Mouse (Mus musculus) cortical plate, adult 2 months (tissue): ENCODE data around the gene Tpm4.

Experiments used
- CTCF ChIP-seq: fragments of 200-500 bp; IDR thresholded peaks from 2 replicates; pipeline ENCODE4 v1.5.1; 2011; ENCODE audit warnings: mild to moderate bottlenecking, control low read depth, low read length; ENCODE audit not compliant: insufficient read depth; ENCODE audit errors: extremely low read depth
- POLR2A ChIP-seq: fragments of 200-500 bp; IDR thresholded peaks from 2 replicates; pipeline ENCODE4 v1.6.1; 2011; ENCODE audit warnings: mild to moderate bottlenecking, low read length, control low read depth; ENCODE audit not compliant: insufficient read depth; ENCODE audit errors: extremely low read depth

DNA sequence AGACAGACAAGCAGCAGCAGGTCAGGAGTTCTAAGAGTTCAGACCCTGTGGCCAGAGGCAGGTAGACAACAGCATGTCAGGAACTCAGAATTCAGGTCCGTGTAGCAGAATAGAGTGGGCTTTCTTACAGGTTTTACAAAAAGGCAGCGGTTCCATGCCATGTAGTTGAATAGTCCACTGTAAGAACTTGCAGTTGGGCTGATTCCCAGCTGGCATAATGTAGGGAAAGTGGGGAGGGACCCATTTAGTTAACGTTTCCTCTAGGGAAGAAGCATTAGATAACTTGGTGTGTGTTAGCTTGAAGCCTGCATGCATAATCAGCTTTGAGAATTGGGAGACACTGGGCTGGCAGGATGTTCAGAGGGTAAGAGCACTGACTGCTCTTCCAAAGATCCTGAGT, 24.0 kb downstream of the Tpm4 start:
- TF ChIP-seq POLR2A (no peak), CTCF (no peak)
